Mouse (Mus musculus) ES-E14 (cell line): ENCODE measurements around the gene Dut. TPM values are rescaled to one million over a fixed set of nuclear protein-coding genes. Genes with fewer than 3 reads are reported as not detected.

Experiments
- DNase-seq: peaks from one replicate; pipeline ENCODE4 v3.0.0-alpha.2; 2013; ENCODE audit warnings: low read depth, low spot score
- H3K27ac ChIP-seq: 2 replicates; pipeline ENCODE4 v1.5.1; 2012; ENCODE audit warnings: low read depth, mild to moderate bottlenecking, low read length, moderate library complexity, mixed read lengths; ENCODE audit not compliant: poor library complexity, insufficient read depth, severe bottlenecking
- H3K36me3 ChIP-seq: 2 replicates; pipeline ENCODE4 v1.6.1; 2012; ENCODE audit warnings: mild to moderate bottlenecking, low read length, moderate library complexity, mixed read lengths; ENCODE audit not compliant: control insufficient read depth, poor library complexity, insufficient read depth, severe bottlenecking
- H3K4me1 ChIP-seq, 2 experiments: fragments of 150-350 bp in 1 of 2; sonication (generic) in 1 of 2; 2 replicates each; pipeline ENCODE4 v1.6.1; 2012; ENCODE audit warnings: low read length in 2 of 2, mild to moderate bottlenecking in 1 of 2, mixed read lengths in 1 of 2; ENCODE audit not compliant: control insufficient read depth in 2 of 2, insufficient read depth in 2 of 2, poor library complexity in 1 of 2
- H3K4me3 ChIP-seq, 2 experiments: fragments of 150-350 bp in 1 of 2; sonication (generic) in 1 of 2; 2 replicates each; pipeline ENCODE4 v1.5.1; 2012; ENCODE audit warnings: low read length in 2 of 2, low read depth in 1 of 2, mild to moderate bottlenecking in 1 of 2, mixed read lengths in 1 of 2; ENCODE audit not compliant: insufficient read depth in 1 of 2, poor library complexity in 1 of 2, severe bottlenecking in 1 of 2
- H3K9ac ChIP-seq: 2 replicates; pipeline ENCODE4 v1.6.1; 2012; ENCODE audit warnings: low read depth, mild to moderate bottlenecking, low read length, mixed read lengths; ENCODE audit not compliant: poor library complexity, insufficient read depth, severe bottlenecking
- H3K9me3 ChIP-seq: fragments of 150-350 bp; sonication (generic); 2 replicates; pipeline ENCODE4 v1.6.1; 2012; ENCODE audit warnings: low read depth, mild to moderate bottlenecking, low read length; ENCODE audit not compliant: control insufficient read depth, insufficient read depth
- CHD2 ChIP-seq: IDR thresholded peaks from 2 replicates; pipeline ENCODE4 v1.6.1; 2014; ENCODE audit warnings: mild to moderate bottlenecking, low read depth, low read length, inconsistent platforms
- HCFC1 ChIP-seq: IDR thresholded peaks from 2 replicates; pipeline ENCODE4 v1.6.1; 2012; ENCODE audit warnings: low read length, inconsistent platforms, borderline replicate concordance; ENCODE audit not compliant: insufficient read depth
- MAFK ChIP-seq: IDR thresholded peaks from 2 replicates; pipeline ENCODE4 v1.6.1; 2014; ENCODE audit warnings: mild to moderate bottlenecking, low read depth, low read length, inconsistent platforms; ENCODE audit not compliant: insufficient read depth
- ZC3H11A ChIP-seq: IDR thresholded peaks from 2 replicates; pipeline ENCODE4 v1.6.1; 2012; ENCODE audit warnings: low read depth, mild to moderate bottlenecking, inconsistent platforms, low read length, borderline replicate concordance
- ZNF384 ChIP-seq: IDR thresholded peaks from 2 replicates; pipeline ENCODE4 v1.6.1; 2012; ENCODE audit warnings: low read depth, low read length, inconsistent platforms
- in situ Hi-C, 2 experiments: fragments of 600-800 bp; cut with MboI; formaldehyde crosslinking; loops; one replicate each; pipeline ENCODE4 v1.15.1; 2025; ENCODE audit warnings: low sequenced_read_pairs in 2 of 2, inconsistent platforms in 1 of 2; ENCODE audit not compliant: unreplicated experiment in 2 of 2
- total RNA-seq: library from RNA; depleted of rRNA; stranded (reverse); fragments of 300-350 nt; gene quantifications from 2 replicates; pipeline ENCODE4 v1.2.3, GENCODE M21; 2012

Dut gene
- total RNA-seq, 1 experiment: 158 TPM

- no peaks in the 10 kb centered on the region for H3K36me3 ChIP-seq
- no peak for DNase-seq
- TF ChIP-seq MAFK (no peak), ZC3H11A (no peak), CHD2 (no peak), HCFC1 (no peak), ZNF384 (no peak)
- no peak overlapping the region for H3K9ac ChIP-seq
- H3K27ac ChIP-seq: no peak overlapping the region
- H3K4me3 ChIP-seq: no peak overlapping the region
- in situ Hi-C loops: no loop called here
- H3K9me3 ChIP-seq: no peaks in the 10 kb centered on the region
- no peaks in the 10 kb centered on the region for H3K4me1 ChIP-seq
These were observed 29.7 kb upstream of the Dut start for GRCm38 (mm10) chr2:125217286-125217685.

- in situ Hi-C loops: no loop called here
- H3K9ac ChIP-seq: no peak overlapping the region
- H3K4me3 ChIP-seq: no peak overlapping the region
- no peak for DNase-seq
- no peaks in the 10 kb centered on the region for H3K4me1 ChIP-seq
- H3K9me3 ChIP-seq: no peaks in the 10 kb centered on the region
- TF ChIP-seq CHD2 (no peak), MAFK (no peak), ZC3H11A (no peak), HCFC1 (no peak), ZNF384 (no peak)
- H3K36me3 ChIP-seq: no peaks in the 10 kb centered on the region
- no peak overlapping the region for H3K27ac ChIP-seq
These were observed 28.4 kb upstream of the Dut start for GRCm38 (mm10) chr2:125218566-125218965.

DNA sequence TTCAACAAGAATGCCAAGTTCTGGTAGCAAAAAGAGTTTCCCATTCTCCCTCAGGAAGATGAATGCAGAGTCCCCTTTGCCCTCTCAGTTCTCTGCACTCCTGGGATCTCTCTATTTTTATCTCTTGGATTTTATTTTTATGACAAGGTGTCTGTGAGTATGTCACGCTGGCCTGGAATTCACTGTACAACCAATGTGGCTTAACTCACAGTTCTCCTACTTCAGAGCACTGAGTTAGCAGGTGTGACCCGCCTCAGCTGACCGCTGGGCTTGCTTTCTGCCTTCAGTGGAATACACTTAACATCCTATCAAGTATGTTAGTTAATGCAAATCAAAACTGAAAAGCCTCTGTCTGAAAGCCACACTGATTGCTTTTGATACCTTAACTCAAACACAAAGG lies 27.7 kb upstream of the Dut start:
- in situ Hi-C loops: no loop called here
- no peak overlapping the region for H3K4me3 ChIP-seq
- DNase-seq: no peak
- H3K9me3 ChIP-seq: no peaks in the 10 kb centered on the region
- H3K36me3 ChIP-seq: no peaks in the 10 kb centered on the region
- no peak for TF ChIP-seq ZC3H11A
- no peak for TF ChIP-seq HCFC1
- TF ChIP-seq CHD2: no peak
- TF ChIP-seq MAFK: no peak
- no peak for TF ChIP-seq ZNF384
- H3K4me1 ChIP-seq: no peaks in the 10 kb centered on the region
- H3K27ac ChIP-seq: no peak overlapping the region
- H3K9ac ChIP-seq: no peak overlapping the region

DNA sequence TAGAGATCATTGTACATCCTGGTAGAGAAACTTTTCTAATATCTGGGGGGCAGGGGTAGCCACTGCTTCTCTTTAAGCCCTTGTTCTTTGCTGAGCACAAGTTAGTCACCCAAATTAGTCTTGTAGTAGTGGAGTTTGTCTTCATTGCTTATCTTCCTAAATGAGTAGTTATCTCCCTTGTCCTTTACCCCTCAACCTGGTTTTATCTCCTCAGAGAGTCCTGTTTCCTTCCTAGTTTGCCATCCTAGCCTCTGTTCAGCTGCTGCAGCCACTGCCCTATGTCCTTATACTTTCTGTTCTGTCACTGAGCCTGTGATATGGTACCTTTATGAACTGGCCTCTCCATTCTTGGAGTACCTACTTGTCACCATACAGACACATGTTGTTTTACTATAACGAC lies 25.3 kb upstream of the Dut start:
- Histone ChIP-seq H3K36me3 (no peaks in the 10 kb centered on the region), H3K27ac (no peak overlapping the region), H3K4me3 (no peak overlapping the region), H3K9me3 (no peaks in the 10 kb centered on the region), H3K4me1 (no peaks in the 10 kb centered on the region), H3K9ac (no peak overlapping the region)
- in situ Hi-C loops: no loop called here
- no peak for DNase-seq
- TF ChIP-seq HCFC1 (no peak), MAFK (no peak), ZC3H11A (no peak), ZNF384 (no peak), CHD2 (no peak)

DNA sequence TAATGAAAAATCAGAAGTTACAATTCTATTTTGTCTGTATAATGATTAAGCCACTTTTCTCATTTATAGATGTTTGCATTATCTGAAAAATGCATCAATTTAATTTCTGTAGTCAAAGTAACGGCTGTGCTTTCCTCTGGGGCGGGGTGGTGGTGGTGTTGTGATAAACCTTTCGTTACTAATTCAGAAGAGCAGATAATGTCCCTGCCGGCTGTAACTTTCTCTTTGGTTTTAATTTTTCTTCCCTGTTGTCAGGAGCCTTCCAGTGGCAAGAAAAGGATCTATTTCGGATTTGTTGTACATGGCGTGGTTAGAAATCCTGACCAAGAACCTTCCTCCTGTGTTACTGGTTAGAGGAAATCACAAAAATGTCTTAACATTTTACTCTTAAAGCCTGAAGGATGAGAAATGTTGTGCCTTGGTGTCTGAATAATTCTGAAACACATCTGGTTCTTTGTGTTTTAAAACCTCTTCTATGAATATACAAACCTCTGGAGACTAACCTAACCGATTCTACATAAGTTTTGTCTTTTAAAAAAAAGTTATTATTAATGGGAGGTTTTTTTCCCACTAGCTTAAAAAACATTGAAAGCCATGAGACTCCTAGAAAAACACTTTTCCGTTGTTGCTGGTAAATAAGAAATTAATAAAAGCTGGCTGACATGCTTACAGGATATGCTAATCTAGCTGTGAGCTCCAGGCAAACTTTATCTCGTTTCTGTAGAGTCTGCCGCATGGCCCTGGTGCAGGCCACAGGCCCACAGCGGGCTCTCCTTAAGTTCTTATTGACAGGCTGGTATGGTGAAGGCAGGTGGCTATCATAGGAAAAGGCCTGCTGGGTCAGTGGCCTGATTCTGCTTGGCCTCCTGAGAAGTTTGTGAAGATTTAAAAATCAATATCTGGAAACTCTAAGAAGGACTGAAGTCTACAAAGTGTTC lies 18.2 kb upstream of the Dut start:
- Histone ChIP-seq H3K9me3 (no peaks in the 10 kb centered on the region), H3K27ac (no peak overlapping the region), H3K36me3 (no peaks in the 10 kb centered on the region), H3K4me3 (no peak overlapping the region), H3K4me1 (no peaks in the 10 kb centered on the region), H3K9ac (no peak overlapping the region)
- in situ Hi-C loops: no loop called here
- no peak for TF ChIP-seq HCFC1
- TF ChIP-seq MAFK: no peak
- DNase-seq: no peak
